Mouse (Mus musculus) frontal cortex, postnatal 25 days (tissue): ENCODE measurements at regions not wholly inside any gene's neighbourhood (a gene's known extent, or its start where the extent isn't known, plus 50 kb on each side); places are given as distances from the start of the nearest gene placed in this dataset.
A peak's percentile ranks its signal among the peaks of the same experiment; 100 is the strongest.

Experiments used
- DNase-seq, 2 experiments: peaks; one replicate each; pipeline ENCODE4 v3.0.0; 2022; ENCODE audit warnings: low spot score in 2 of 2

DNA sequence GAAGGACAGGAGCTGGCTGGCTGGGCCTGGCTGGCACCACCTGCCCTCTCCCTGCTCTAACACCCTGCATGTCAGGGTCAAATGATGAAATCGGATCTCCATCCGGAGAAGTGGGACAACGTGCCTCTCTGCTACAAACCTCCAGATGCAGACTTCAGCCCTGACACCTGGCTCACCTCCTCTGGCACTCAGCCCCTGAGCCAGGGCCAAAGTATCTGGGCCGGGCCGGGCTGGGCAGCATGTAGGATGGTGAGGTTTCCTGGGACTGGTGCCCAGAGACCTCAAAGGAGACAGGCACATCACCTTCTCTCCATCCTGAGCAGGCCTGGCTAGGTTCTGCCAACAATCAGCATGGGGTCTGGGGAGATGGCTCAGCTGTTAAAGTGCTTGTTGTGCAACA lies 113.5 kb downstream of the Tfcp2l1 start:
- DNase-seq: no peak

DNA sequence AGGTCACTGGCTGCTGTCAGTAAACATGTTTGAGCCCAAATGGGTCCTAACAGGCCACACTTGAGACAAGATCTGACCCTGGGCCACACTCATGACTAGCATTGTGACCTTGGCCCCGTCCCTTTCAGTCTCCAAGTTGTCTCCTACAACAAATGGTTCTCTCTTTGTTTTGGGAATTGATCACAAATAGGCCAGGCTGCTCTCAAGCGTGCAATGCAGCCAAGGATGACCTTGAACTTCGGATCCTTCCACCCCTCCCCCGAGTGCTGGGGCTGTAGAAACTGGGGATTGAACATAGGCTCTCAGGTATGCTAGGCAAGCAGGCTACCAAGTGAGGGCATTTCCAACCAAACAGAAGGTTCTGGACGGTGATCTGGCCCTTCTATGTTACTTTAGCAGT lies 120.5 kb downstream of the Tfcp2l1 start:
- no peak for DNase-seq

DNA sequence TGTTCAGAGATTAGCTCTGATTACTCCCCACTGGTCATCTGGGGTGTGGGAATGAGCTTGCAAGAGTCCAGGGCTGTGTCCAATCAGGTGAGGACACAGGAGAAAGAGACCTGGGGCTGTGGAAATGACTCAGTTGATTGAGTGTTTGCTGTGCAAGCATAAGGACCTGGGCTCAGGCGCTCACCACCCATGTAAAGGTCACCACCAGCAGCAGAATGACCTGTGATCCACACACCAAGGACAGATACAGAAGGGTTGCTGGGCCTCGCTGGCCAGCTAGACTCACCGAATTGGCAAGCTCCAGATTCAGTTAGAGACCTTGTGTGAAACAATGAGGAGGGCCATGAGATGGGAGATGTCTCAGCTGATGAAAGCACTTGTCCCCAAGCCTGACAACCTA lies 125.1 kb downstream of the Tfcp2l1 start:
- DNase-seq: no peak

DNA sequence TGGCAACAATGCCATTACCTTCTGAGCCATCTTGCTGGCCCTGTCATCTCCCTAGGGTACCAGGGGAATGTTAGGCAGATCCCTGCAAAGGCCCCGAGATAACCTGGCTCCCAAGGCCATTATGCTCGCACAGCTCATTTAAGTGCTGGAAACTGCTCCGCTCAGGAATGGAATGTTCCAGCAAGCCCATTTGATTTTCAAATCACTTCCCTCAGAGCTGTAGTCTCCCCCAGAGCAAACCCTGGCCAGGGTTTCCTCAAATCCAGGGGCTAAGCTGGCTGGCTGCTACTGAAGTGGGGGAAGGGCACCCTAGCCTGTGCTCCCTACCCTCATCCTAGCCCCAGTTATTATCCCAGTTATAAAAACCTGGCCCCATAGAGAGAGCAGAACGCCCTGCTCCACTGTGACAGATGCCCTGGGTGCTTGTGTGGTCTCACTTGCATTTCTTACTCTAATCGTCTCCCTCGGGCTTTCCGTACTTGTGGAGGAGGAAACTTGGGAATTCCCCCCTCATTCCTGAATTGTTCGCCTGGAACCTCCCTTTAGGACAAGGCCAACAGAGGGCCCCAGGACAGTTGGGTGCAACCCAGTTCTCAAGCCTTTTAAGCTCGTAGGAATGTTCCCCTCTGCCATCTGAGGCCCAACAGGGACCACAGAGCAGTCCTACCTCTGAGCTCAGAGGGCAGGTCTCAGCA lies 128.6 kb downstream of the Tfcp2l1 start:
- no peak for DNase-seq

DNA sequence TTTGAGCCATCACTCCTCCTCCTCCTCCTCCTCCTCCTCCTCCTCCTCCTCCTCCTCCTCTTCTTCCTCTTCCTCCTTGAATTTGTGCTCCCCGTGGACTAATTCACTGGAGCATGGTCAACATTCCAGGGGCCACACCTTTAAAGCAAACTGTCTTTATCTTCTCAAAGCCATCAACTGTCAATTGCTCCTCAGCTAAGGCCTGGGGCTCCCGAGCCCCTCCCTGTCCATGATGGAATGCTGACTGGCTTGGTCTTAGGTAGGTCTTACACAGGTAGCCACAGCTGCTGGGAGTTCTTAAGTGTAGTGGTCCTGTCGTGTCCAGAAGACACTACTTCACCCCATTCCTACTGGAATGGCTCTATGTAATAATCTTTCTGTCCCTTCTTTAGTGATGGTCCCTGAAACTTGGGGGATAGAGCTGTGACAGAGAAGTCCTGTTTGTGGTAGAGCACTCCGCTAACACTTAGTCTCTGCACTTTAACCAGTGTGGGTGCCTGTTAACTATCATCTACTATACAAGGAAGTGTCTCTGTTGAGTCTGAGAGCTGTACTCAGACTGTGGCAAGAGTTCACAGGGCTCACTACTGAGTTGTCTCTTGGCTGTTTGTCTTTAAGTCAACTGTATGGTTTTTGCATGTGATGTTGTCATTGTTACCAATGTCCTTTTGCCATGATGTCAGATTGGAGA lies 129.7 kb downstream of the Tfcp2l1 start:
- no peak for DNase-seq

DNA sequence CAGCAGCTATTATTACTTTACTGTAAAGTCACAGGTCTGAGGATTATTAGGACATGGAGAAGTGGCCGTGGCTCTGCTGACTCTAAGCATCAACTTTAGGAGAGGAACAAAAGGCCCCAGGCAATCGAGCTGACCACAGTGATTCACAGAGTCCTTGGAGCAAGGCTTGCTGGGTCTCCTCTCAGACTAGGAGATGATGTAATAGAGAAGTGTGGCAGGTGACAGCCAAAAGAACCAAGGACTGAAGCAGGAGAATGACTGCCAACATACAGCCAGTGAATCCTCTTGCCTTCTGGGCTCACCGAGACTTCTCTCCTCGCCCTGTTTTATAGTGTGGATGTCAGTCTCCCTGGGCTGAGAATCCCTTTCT lies 130.3 kb downstream of the Tfcp2l1 start:
- no peak for DNase-seq

DNA sequence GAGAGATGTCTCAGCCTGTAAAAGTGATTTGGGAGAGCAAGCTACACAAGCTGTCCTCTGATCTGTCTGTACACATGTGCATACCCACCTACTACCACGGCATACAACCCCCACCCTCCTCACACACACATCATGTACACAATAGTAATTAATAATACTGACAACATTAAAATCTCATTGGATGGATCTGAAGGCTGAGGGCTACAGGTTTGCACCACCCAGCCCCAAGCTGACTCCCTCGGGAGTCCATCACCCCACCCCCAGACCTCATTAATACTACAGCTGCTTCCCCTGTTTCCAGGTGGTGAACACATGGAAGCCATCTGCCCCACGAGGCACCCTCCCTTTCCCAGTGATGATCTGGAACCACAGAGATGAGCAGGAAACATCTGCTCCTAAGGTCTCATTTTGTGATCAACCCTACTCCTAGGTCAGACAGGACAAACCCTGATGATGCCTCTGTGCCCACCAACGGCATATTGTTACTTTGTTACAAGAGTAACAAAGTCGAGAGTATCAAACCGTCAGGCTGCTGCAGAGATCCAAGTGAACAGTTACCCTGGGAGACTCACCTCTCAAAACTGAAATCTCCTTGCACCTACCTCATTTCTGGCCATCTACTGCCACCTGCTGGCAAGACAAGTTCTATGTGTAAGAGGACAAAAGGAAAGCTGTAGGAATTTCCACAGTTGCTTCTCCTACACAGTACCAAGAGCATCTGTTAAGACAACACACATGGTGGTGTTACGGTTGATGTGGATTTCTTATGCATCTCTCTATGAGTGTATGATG lies 131.6 kb downstream of the Tfcp2l1 start:
- peak; percentile 77 to 81 for DNase-seq

DNA sequence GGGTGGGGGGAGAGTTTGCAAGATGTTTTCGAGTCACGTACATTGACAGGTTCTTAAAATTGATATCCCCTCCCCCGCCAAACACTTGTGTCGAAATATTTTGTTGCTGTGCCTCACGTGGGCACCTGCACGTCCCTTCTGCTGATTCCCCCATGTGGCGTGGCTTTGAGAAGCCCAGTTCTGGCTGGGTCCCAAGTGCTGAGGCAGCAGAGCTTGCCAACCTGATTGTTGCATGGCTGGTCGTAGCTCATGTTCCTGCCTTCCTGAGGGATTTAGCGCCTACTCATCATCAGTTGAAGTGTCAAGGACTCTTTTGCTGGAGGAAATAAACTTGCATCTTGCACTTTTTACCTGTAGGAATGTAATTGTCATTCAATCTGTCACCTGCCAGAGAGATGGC lies 137.8 kb downstream of the Tfcp2l1 start:
- DNase-seq: no peak

DNA sequence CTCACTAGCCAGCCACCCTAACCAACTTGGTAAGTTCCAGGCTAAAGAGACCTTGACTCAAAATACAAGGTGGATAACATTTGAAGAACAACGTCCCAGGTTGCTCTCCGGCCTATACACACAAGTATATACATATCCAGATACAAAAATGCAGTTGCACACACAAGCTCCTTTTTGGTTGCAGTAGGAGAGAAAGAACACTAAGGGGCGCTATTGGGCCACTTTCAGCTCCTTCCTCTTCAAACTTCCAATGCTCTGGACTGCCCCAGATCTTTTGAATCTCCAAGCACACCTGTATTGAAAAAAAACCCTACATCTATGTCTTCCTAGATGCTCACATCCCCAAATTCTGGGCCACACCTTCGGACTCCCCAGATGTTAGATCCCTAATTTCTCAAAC lies 141.1 kb downstream of the Tfcp2l1 start:
- peak in 1 of 2 experiments; percentile 36 for DNase-seq

DNA sequence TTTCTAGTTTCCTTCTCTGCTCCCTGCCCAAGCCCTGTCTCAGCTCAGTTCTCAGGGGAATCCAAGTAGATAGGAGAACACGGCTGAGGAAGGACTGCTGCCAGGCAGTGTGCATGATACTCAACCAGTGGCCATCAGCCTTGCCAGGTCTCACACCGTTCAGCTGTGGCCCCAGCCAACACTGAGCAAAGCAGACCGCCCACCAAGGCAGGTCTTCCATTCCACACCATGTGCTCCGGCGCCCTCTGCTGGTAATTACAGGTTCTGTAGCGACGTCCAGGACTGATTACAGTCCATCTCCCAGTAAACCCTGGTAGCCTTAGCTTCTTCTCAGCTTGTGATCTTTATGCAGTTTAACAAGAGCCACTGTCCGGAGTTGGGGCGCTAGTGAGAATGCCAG lies 144.5 kb downstream of the Tfcp2l1 start:
- DNase-seq: peak; percentile 26 to 38

DNA sequence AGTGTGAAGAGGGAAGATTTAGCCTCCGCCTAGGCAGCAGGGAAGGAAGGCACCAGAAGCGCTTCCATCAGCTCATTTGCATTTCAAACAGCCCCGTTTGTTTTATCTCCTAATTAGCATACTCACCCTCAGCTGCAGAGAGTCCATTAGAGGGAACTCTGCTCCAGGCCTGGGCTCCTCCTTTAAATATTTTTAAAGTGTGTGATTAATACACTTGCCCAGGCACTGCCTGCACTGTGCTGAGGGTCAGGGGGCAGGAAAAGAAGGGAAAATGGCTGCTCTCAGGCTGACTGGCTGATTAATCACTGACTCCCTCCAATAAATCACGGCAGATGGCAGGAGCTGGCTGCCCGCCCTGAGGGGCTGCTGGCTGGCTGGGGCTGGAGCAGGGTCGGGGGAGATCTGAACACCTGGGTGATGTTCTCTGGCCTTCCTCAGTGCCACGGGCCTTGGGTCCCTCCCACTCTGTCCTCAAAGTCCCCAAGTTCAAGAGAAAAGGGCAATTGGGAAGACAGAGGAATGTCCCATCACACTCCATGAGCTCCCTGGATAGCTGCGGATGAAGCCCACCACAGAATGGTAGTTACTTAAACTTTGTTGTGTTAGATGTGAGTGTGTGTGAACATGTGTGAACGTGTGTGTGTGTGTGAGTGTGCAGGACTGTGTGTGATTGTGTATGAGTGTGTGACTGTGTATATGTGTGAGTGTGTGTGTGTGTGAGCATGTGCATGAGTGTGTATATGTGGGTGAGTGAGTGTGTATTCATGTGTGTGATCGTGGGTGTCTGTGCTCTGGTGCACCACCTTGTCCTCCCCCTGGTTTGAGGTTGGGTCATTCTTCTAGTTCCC lies 149.1 kb downstream of the Tfcp2l1 start:
- DNase-seq: no peak
